Mouse (Mus musculus) E14TG2a.4 (cell line): ENCODE results near the gene Anks6.
A peak's percentile ranks its signal among the peaks of the same experiment; 100 is the strongest.

ENCODE experiments used
- H3K27me3 ChIP-seq: 2 replicates; pipeline ENCODE4 v1.6.1; 2014; ENCODE audit warnings: low read length, control low read depth; ENCODE audit not compliant: insufficient read depth
- H3K36me3 ChIP-seq: 2 replicates; pipeline ENCODE4 v1.6.1; 2014; ENCODE audit warnings: low read length, control low read depth; ENCODE audit not compliant: insufficient read depth
- H3K4me1 ChIP-seq: replicated peaks from 2 replicates; pipeline ENCODE4 v1.6.1; 2014; ENCODE audit warnings: low read depth, low read length, control low read depth
- H3K4me3 ChIP-seq: replicated peaks from 2 replicates; pipeline ENCODE4 v1.5.1; 2014; ENCODE audit warnings: mild to moderate bottlenecking, low read length
- H3K9me3 ChIP-seq: 2 replicates; pipeline ENCODE4 v1.6.1; 2014; ENCODE audit warnings: low read length, control low read depth
- CTCF ChIP-seq: conservative IDR thresholded peaks from 2 replicates; pipeline ENCODE4 v1.5.1; 2014; ENCODE audit warnings: low read length
- NANOG ChIP-seq: IDR thresholded peaks from 2 replicates; pipeline ENCODE4 v1.6.1; 2014; ENCODE audit warnings: borderline replicate concordance, low read length, mixed read lengths
- POU5F1 ChIP-seq: IDR thresholded peaks from 2 replicates; pipeline ENCODE4 v1.6.1; 2014; ENCODE audit warnings: low read length, borderline replicate concordance

Gene Anks6

DNA sequence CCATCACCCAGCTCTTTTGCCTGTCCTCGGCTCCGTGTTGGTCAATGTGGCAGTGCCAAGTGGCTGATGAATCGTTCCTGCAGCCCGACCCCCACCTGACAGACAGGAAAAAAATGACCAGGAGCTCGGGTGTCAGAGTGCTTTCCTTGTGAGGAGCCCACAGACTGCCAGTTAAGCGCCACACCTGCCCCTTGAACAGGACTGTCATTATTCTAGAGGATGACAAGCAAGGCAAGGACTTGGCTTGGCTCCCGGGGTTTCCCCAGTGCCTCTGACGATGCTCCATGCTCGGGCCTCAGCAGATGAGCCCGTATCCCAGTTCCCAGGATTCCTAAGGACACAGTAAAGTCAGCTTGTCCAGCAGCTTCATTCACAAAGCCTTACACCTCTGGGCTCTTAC lies 44.8 kb downstream of the Anks6 start:
- Histone ChIP-seq H3K9me3 (no peaks in the 10 kb centered on the region), H3K27me3 (peaks cover 26% of the 10 kb centered on the region), H3K4me1 (no peaks in the 10 kb centered on the region), H3K36me3 (no peaks in the 10 kb centered on the region), H3K4me3 (no peak overlapping the region)
- no peak for TF ChIP-seq NANOG
- no peak for TF ChIP-seq POU5F1
- TF ChIP-seq CTCF = no peak

DNA sequence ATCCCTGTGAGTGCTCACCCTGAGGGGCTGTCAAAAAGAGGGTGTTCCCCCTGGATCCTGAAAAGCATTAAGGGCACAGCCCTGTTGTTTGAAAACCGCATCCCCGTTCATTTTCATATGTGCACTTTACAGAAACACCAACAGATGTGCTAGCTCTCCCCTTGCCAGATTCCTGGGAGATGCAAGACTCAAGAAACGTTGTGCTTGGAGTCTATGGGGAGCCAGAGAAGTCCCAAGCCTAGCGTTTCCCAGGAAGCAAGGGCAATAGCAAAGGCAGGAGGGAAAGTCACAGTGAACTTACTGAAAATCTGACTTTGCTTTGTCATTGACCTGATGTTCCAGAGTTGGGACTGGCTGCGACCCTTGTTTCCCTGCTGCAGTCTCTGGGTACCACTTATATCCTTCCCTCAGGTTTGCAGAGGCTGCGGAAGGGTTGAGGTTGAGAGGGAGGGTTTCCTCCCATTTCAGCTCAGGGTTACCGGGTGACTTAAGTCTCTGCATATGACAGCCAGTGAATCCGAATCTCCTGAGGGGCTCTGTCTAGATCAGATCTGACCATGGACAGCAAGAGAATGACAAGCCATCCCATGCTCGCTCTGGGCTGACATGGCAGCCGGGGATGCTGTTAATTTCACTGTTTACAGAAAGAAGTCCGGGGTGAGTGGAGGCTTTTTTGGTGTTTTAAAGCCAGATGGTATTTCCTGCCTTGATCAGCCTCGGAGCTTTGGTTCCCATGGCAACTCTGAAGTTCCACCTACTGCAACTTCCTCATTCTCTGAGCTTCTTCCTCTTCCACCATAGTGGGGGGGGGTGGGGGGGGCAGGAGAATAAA lies 46.6 kb downstream of the Anks6 start:
- Histone ChIP-seq H3K27me3 (peaks cover 13% of the 10 kb centered on the region; the same call in 1 of the 2 replicates), H3K36me3 (no peaks in the 10 kb centered on the region), H3K9me3 (no peaks in the 10 kb centered on the region), H3K4me1 (no peaks in the 10 kb centered on the region), H3K4me3 (no peak overlapping the region)
- TF ChIP-seq NANOG = no peak
- TF ChIP-seq POU5F1 = no peak
- TF ChIP-seq CTCF = no peak

DNA sequence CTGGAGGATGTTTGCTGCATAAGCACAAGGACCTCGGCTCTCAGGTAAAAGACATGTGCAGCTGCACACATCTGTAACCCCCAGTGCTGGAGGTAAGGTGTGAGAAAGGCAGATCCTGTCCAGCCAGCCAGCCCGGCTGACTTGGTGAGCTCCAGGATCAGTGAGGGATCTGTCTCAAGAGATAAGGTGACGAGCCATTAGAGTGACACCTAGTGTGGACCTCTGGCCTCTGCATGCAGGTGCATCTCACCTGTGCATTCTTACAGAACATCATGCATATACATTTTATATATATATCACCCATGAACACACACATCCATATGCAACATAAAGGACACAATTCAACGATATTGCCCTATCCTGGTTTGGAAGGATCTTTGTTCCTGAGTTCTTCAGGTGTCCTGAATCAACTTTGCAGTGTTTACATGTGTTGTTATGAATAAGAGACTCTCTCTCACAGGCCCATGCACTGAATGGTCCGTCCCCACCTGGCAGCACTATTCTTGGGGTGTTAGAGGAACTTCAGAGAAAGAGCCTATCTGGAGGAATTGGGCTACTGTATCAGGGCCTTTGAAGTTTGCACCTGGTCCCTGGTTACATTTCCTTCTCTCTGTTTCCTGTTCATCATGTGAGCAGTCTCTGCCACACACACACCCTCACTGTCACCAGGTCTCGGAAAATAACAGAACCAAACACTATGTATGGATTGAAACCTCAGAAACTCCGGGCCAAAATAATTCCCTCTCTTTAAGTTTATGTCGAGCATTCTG lies 56.4 kb downstream of the Anks6 start:
- no peaks in the 10 kb centered on the region for H3K36me3 ChIP-seq
- no peaks in the 10 kb centered on the region for H3K4me1 ChIP-seq
- TF ChIP-seq POU5F1 (no peak), CTCF (no peak), NANOG (no peak)
- no peak overlapping the region for H3K4me3 ChIP-seq
- H3K27me3 ChIP-seq = peaks cover 36% of the 10 kb centered on the region
- no peaks in the 10 kb centered on the region for H3K9me3 ChIP-seq

DNA sequence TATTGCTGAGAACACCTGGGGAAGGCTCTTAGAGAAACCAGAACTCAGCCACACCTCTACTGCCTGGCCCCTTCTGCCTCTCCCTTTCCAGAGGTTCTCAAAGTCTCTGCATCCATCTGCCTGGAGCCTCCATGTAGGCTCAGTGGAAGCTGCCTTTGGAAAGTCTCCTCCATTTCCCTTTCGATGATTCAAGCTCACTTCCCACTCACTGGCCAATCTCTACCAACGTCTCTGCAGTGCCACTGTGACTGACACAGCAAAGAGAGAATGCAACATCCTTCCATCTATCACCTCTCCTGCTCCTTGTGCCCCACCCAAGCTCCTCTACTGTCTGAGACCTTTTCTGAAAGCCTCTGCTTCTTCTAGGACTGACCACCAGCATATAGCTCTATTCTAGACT lies 59.3 kb downstream of the Anks6 start:
- TF ChIP-seq CTCF (no peak), NANOG (no peak), POU5F1 (no peak)
- Histone ChIP-seq H3K4me3 (no peak overlapping the region), H3K36me3 (no peaks in the 10 kb centered on the region), H3K4me1 (no peaks in the 10 kb centered on the region), H3K27me3 (peaks cover 53% of the 10 kb centered on the region), H3K9me3 (no peaks in the 10 kb centered on the region)

DNA sequence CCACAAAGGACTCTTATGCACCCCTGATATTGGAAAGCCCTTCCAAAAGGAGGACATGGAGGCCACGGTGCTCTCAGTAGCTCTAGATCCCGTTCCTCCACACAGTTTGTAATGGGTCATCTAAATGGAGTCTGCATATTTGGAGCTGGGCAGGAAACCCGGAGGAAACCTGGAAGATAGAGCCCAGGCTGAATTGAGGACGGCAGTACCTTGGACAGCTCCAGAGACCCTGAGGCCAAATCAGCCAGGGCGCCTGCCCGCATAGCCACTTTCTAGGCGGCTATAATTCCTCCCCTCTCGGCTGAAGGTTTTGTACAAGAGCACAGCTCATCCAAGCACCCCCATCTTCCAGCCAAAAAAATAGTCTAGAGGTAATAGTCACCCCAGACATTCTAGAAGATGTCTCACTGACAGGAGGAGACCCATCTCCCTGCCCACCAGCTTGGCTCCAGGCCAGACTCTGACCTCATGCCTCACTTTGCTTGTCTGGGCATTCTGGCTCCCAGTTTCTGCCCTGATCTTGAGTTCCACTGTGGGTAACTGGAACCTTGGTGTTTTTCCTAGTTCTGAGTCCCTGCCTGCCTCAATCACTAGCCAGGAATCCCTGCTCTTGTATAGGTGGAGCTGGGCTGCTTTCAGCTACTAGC lies 64.3 kb downstream of the Anks6 start:
- Histone ChIP-seq H3K4me3 (0 out of 2 replicates have a peak overlapping the region, but pooled peaks have one; percentile 78), H3K27me3 (peaks cover 96% of the 10 kb centered on the region), H3K36me3 (no peaks in the 10 kb centered on the region), H3K4me1 (peaks cover 22% of the 10 kb centered on the region), H3K9me3 (no peaks in the 10 kb centered on the region)
- TF ChIP-seq NANOG (no peak), POU5F1 (no peak), CTCF (no peak)

DNA sequence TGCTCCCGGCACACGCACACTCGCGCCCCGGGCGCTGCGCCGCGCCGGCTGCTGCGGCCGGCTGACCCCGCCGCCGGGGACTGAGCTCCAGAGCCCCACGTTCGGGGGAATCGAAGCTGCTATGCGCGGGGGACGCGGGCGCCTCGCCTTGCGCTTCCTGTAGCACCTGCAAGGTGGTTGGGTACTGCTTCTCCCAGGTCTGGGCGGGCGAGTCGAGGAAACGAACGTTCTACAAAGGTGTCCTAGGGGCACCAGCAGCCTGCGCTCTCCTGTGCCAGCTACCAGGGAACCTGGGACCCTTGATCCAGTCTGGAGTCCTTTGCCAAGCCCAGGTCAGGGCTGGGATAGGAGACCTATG lies 65.3 kb downstream of the Anks6 start:
- peak overlapping the region; percentile 78 for H3K4me3 ChIP-seq
- no peaks in the 10 kb centered on the region for H3K36me3 ChIP-seq
- peaks cover 91% of the 10 kb centered on the region for H3K27me3 ChIP-seq
- H3K9me3 ChIP-seq = no peaks in the 10 kb centered on the region
- no peak for TF ChIP-seq CTCF
- no peak for TF ChIP-seq POU5F1
- no peak for TF ChIP-seq NANOG
- H3K4me1 ChIP-seq = peaks cover 22% of the 10 kb centered on the region

DNA sequence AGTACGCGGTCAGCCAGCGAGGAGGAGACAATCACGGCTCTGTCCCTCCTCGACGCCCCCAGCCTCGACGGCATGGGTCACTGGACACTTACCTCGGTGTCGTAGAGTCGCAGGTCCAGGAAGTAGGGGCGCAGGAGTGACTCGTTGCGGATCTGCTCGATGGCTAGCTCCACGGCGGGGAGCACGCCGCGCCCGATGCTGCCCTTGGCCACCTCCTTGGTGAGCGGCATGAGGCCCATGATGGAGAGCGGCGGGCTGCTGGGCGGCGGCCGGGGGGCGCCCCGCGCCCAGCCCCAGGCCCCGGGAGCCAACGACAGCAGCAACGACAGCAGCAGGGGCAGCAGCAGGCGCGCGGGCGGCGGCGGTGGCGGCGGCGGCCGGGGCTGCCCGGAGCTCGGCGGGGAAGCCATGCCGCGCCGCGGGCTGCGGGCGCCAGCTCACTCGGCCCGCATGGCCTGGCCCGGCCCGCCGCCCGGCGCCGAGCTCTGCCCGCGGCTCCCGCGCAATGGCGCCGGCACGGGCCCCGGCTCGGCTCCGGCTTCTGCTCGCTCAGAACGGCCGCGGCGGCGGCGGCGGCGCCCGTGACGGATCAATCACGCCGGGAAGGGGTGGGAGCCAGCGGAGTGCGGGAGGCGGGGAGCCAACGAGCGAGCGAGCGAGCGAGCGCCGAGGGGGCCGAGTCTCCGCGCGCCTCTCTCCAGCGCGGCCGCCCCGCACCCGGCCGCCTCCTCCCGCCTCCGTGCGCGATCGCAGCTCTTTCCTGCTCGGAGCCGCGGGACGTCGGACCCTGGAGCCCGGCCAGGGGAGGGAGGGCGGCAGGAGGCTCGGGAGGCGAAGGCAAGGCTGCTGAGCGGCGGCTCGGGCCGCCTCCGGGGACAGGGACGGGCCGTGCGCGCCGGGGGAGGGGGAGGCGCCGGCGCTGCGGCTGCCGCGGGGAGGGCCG lies 65.9 kb downstream of the Anks6 start, which contains the start of gene Gabbr2:
Gabbr2 (minus strand) TSS at position 858 of the 943 bp plus-strand sequence.
- Histone ChIP-seq H3K9me3 (no peaks in the 10 kb centered on the region), H3K4me3 (peak within 1 kb of the TSS; percentile 78), H3K4me1 (peaks cover 22% of the 10 kb centered on the region), H3K27me3 (peaks cover 90% of the 10 kb centered on the region), H3K36me3 (no peaks in the 10 kb centered on the region)
- TF ChIP-seq POU5F1 (no peak), CTCF (no peak), NANOG (no peak)

DNA sequence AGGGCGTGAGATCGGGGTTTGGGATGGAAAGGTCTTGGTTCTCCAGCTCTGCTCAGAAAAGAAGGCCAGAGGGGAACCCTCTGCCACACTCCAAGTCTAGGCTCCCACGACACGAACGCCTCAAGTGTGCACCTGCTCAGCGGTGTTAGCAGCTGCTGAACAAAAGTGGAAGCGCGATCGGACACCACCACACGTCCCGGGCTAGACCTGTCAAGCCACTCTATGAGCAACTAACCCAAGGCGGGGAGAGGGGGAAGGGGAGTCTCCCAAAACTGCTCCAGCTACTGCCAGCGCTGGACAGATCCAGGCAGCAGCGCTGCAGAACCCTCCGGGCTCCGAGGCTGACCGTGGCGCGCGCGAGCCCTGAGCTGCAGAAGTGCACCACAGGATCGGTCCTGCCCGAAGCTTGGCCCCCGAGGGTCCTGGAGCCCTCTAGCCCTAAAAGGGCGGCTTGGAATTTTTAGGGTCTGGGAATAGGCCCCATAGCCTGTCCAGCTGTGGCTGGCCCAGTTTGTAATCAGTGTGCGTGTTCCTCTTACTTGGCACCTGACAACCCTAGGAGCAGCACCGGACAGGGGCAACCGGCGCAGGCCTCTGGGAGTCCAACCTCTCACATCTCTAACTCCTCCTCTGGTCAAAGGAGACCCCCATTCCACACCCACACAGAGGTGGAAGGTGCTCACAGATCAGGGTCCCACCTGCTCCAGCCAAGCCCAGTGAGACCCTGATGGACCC lies 66.8 kb downstream of the Anks6 start:
- peak overlapping the region; percentile 78 for H3K4me3 ChIP-seq
- H3K27me3 ChIP-seq = peaks cover 88% of the 10 kb centered on the region

More for the DNA sequence above, 66.8 kb downstream of the Anks6 start:
- TF ChIP-seq NANOG (no peak), CTCF (no peak)
- Histone ChIP-seq H3K36me3 (no peaks in the 10 kb centered on the region), H3K9me3 (no peaks in the 10 kb centered on the region), H3K4me1 (peaks cover 22% of the 10 kb centered on the region)
